Mouse (Mus musculus) adrenal gland, postnatal 25 days (tissue): ENCODE measurements around the gene Spns3. TPM values are rescaled to one million over a fixed set of nuclear protein-coding genes. Genes with fewer than 3 reads are reported as not detected.
"Not testable (repeated sequence)": the region's sequence is repeated elsewhere in the genome, so short reads cannot be mapped to it uniquely, and the experiment has no call there.

Experiments
- DNase-seq: peaks from one replicate; pipeline ENCODE4 v3.0.0; 2021; ENCODE audit warnings: mixed read lengths
- total RNA-seq: library from RNA; stranded (reverse); gene quantifications from 2 replicates; pipeline ENCODE4 v1.2.3, GENCODE M21; 2021

The Spns3 gene
- total RNA-seq, 1 experiment from 2014 or later, result 0.24 TPM

DNA sequence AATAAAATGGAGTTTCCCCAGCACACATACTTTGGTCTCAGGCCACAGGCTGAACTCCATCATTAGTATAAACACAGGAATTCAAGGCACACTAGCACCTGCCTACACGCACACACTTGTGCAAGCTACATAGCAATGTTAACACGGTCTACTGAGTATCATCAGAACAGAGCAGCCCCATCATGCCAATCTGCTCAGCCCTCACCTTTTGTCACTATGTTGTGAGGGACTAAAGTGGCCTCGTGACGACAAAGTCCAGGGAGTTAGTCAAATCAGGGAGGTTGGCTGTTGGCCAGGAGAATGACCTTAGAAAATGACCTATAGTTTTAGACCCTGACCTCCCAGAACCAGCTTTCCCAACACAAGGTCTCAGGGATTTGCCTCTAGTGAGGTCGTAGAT, 7.8 kb upstream of the Spns3 start:
- no peak for DNase-seq

DNA sequence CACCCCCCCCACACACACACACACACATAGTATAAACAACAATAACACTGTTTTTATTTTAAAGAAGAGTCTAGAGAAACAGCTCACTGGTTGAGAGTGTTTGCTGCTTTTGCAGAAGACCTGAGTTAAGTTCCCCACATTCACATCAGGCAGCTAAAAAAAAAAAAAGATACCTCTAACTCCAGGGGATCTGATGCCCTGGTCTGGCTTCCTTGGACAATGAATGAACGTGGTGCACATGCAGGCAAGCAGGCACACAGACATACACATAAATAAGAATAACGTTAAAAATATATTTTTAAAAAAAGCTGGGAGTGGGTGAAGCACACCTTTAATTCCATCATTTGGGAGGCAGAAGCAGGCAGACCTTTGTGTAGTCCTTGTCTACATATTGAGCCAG, 6.6 kb upstream of the Spns3 start:
- no peak for DNase-seq

DNA sequence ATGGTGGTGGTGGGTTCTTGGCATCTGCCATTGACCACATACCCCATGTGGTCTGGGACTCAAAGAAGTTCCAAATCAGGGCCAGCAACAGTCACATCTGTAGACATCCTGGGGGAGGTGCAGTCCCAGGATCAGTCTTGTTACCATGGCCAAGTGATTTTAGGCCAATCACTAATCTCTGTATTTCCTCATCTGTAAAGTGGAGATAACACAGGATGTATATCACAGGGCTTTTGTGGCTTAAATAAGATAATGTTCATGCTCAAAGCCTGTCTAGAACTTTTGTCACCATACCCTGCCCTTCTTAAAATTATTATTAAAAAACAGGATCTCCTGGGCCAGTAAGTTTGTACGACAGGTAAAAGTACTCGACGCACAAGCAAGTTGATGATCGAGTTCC, 6.2 kb upstream of the Spns3 start:
- DNase-seq, result no peak

DNA sequence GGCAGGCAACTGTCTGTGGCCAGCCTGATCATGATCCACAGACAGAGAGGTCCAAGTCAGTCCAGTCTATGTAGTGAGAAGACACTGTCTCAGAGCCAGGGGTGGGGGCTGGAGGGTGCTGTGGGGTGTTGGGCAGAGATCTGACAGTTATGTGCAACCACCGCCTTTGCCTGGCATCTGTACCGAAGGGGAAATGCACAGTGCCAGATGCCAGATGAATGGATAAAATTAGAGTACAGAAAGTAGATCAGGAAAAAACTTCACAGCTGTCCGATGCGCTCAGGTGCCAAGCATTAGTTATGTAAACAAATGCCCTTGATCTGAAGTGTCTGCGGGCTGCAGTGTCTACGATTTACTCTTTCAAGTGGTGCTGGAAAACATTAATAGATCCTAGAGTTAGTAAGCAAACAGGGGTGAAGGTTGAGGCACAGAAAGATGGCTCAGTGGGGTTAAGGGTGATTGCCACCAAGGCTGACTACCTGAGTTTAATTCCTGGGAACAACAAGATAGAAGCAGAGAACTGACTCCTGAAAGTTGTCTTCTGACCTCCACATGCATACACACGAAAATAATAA, 1.3 kb upstream of the Spns3 start:
- DNase-seq, result no peak

DNA sequence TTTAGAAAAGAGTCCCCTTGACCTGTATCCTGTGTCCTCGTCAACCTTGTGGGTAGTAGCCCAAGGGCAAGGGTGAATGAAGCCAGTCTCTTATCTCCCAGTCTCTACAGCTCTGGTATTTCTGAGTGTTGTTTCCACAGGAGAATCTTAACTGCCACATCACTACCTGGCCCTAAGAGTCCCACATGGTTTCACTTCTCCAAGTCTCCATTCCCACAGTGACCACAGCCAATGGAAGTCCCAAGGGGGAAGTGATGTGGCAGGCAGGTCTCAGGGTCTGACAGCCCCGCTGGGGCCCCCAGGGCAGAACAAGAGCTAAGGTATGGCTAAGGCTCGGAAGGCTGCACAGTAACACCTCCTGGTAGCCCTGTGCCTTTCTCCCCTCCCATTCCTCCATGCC, 3.1 kb downstream of the Spns3 start:
- no peak for DNase-seq

DNA sequence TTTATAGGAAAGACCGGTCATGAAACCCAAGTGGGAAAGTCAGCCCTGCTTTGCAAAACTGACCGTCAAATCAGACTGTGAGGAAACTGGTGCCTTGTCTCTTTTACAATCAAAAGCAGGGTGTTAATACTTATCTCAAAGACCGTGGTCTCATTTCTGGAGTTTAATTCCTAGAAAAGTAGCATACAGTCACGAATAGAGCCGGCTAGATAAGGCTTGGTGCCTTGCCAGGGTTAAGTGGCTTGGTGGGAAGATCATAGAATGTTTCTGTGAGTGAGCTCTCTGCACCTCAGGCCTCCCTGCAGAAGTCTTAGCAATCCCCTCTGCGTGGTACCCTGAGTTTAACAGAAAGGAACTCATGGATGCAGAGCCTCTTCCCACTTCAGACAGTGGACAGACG, 5.6 kb downstream of the Spns3 start:
- DNase-seq, result no peak

DNA sequence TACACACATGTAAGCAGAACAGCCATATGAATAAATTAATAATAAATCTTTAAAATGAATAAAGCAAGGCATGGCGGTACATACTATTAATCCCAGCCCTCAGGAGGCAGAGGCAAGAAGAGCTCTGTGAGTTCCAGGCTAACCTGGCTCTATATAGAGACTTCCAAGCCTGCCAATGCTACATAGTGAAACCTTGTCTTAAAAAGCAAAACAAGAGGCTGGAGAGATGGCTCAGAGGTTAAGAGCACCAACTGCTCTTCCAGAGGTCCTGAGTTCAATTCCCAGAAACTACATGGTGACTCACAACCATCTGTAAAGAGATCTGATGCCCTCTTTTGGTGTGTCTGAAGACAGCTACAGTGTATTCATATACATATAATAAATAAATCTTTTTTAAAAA, 6.6 kb downstream of the Spns3 start:
- not testable (repeated sequence) for DNase-seq

DNA sequence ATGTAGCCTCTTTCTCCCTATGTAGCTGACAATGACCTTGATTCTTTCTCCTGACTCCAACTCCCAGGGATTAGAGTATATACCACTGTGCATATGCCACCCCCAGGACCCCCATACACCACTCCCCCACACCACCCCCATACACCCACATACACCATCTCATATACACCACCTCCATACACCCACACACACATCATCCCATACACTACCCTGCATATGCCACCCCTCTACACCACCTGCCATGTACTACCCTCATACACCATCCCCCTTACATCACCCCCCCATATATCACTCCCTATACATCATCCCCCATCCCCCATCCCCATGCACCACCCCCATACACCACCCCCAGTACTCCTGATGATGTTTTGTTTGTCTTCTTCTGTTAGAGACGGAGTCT, 7.7 kb downstream of the Spns3 start:
- DNase-seq, result no peak

DNA sequence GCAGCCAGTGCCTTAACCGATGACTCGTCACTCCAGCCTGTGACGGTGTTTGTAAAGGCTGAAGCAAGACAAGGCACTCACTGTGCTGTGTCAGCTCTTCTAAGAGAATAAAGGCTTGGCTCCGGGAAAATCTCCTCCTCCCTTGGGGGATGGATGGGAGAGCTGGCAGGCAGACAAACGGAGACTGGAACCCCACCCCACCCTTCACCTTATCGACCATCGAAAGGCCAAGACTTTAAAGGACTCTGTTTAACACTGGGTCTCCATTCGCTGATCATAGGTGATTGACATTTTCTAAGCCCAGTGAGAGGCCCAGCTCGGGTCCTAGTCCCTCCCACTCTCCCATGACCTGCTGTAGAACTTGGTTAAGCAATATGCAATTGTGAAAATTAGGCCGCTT, 8.4 kb downstream of the Spns3 start:
- DNase-seq, result no peak

DNA sequence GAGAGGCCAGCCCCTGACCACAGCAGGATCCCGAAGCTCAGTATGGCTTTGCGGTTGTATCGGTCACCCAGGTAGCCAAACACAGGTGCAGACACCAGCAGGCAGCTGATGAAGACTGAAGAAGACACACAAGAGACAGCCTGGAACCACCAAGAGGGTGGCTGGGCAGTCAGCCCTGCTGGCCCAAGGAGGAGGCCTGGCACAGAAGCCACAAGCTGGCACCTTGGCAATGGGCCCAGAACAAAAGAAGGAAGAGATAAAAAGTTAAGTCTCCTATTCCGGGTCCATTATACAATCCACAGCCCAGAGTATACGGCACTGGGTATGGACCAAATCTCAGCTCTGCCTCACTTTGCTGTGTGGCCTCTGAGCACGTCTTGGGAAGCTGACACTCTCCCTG, 9.9 kb downstream of the Spns3 start:
- peak; percentile 59 for DNase-seq

DNA sequence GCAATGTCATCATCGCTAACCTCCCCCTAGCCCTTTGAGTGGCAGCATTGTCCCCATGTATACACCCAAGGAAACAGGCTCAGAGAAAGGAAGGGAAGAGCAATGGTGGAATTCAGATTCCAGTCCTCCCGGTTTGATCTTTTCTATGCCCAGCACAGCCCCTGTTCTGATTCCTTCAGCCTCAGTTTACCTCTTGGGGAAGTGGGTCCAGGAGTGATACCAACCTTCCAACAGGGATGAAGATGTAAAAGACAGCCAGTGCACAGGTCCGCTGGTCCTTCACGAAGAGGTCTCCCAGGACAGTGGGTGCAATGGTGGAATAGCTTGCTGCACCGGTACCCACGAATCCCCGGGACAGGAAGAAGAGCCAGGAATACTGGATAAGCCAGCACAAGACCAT, 11.5 kb downstream of the Spns3 start:
- DNase-seq, result no peak

DNA sequence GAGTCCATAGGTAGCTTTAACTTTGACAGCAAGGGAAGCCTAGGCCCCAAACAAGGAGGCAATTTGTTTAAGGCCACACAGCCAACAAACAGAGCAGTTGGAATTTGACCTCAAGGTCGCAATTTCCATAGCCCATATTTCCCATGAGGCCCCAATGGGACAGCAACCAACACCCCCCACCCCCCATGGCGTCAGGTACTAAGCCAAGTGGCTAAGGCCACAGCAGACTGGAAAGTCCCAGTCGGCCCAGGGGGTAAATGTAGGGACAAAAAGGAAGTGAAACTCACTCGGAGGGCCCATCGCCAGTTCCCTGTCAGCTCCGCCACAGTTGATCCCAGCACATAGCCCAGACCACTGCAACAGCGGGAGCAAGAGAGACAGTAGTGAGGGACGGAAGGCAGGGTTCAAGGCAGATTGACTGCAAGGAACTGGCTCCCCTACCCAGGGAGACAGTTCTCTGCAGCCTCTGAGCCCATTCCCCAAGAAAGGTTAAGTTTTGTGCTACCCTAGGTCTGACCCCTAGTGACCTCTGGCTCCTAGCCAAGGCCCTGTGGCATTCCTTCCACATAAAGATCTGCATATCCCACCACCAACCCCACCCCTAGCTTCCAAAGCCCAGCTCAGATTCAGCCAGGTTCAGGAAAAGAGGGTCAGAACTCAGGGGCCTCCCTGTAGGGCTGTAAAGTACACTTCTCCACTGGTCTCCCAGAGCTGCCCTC, 12.1 kb downstream of the Spns3 start:
- DNase-seq, result peak; percentile 41

DNA sequence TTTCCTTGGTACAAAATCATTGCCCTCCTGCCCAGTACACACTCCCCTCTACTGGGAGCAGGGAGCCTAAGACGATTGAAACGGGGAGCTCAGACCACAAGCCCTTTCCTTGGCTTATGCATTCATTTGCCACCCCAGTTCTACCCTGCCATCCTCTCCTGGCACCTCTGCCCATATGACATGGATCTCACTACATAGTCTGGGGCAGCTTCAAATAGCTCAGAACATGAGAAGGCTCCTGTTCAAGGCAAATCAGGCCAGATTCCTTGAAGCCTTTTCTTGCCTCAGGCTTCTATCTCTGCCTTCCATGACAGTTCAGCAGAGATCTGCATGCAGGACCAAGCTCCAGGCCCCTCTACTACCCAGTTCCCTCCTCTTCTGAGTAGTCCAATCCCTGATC, 12.8 kb downstream of the Spns3 start:
- no peak for DNase-seq

DNA sequence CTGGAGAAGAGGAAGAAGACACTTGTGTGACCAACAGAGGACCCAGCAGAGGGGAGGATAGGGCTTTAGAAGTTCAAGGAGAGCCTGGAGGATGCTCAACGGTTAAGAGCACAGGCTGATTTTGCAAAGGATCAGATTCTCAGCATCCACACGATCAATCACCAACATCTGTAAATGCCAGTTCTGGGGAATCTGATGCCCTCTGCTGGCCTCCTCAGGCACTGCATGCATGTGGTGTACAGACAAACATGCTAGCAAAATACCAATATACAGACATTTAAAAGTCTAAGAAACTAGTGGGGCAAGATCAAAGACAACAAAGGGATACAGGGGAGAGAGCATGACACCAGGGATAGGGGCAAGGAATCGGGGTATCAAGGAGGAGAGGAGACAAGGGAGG, 14.8 kb downstream of the Spns3 start:
- no peak for DNase-seq

DNA sequence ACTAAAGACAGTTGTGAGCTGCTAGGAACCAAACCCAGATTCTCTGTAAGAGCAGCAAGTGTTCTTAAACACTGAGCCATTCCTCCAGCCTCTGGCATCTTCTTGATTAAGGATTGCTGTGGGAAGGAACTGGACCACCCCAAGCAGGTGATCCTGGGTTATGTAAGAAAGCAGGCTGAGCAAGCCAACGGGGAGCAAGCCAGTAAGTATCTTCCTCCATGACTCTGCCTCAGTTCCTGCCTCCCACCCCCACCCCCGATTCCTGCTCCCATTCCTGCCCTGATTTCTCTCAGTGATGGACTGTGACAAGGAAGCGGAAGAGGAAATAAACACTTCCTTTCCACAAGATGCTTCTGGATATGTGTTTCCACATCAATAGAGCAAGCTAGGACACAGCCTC, 17.4 kb downstream of the Spns3 start:
- no peak for DNase-seq

DNA sequence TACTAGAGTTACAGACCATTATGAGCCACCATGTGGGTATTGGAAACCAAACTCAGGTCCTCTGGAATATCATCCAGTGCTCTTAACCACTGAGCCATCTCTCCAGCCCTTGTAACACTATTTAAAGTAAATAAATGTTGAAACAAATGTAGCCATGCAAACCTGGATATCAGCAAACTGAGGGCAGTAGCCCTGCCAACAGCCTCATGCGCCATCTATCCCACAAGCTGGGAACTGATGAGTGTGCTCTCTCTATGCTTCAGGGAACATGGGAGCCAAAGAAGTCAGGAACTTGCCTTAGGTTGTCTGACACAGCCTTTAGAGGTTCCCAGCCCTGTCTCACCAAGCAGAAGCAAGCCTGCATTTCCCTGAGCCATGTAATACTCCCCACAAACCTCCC, 18.7 kb downstream of the Spns3 start:
- no peak for DNase-seq

DNA sequence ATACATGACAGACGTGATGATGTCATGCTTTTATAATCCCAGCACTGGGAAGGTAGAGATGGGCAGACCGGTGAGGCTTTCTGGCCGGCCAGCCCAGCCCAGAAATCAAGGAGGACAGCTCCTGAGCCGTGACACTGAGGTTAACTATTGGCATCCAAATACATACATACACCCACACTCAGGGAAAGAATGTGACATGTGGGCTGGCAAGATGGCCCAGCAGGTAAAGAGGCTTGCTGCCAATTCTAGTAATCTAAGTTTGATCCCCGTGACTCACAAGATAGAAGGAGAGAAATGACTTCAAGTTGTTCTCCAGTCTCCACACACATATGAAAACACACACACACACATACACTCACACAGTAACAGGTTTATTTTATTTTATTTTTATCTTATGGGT, 19.2 kb downstream of the Spns3 start:
- no peak for DNase-seq

DNA sequence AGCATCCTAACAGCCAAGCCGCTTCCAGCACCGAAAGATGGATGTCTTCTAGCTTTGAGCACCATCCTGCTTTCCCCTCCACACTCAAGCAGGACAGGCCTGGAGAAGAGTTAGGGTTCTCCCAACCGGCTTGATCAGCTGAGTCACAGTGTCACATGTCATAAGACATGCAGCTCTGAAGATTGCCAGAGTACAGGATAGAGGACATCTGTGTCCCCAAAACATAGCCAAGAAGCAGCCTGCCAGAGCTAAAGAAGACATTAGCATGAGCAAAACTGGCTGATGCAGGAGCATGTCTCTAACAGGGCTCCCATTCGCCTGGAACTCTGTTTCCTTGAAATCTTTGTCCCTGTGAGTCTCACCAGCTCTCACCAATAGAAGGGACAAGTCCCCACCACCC, 24.1 kb downstream of the Spns3 start:
- no peak for DNase-seq

DNA sequence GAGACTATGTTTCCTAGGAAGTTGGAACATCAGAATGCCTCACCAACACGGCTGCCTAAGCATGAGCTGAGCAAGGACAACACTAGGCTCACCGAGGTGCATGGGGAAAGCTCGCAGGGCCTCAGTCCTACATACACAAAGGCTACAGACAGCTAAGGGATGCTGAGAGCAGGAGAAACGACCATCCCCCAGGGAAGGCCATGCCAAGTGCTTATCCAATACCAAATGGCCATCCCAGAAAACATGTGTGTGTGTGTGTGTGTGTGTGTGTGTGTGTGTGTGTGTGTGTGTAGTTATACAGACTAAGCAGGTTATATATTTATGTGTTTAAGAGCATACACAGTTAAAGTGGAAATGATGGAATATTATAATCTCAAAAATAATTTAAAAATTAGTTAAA, 26.6 kb downstream of the Spns3 start:
- no peak for DNase-seq

DNA sequence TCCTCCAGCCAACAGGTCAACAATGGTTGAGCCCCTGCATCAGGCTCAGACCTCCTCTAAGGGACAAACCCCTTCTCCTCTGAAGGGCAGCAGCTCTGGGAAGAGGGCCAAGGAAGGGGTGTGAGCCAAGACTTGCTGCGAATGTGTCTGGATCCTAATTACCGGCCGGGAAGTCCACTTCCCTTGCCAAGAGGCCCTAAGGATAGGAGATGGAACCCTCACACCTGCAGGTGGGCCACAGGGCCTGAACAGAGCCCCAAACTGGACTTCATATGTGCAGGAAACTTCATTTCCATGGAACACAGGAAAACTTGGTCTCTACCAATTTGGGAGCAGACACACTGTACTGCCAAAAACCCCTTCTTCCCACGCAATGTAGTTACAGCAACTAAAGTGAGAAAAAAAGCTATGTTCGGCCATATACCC, 27.7 kb downstream of the Spns3 start:
- peak; percentile 32 for DNase-seq

DNA sequence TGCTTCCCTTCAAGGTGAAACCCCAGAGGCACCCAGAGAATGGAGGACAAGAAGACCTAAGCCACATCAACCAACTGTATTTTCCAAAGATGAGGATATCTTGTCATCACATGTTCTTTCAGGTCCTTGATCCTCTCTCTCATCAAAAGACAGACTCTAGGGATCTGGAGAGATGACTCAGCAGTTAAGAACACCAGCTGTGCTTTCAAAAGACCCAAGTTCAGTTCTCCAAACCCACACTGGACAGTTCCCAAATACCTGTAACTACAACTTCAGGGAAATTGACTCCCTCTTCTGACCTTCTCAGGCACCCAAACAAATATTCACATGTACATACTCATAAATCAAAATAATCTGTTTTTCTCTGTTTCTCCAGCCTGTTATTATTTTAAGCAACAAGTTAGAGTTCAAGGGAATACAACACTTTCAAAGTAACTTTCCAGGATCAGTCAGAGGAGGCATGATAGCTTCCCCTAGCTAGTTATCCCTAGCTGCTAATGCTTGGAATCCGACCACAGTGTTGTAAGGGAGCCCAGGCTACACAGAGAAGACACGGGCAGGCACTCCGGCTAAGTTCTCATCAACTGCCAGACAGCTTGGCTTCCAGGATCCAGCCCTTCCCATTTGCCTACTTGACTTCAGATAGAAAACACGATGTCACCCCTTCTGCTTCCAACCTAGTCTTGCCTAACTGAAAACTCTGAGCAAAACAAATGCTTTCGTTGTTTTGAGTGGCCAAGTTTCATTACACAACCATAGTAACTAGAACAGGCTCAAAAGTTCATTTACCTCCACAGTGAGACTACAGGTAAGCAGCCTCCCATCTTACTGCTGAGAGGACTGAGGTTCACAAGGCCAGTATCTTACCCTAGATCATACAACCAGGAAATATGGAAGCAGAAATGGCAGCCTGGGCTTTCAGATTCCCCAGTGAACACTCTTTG, 28.4 kb downstream of the Spns3 start:
- no peak for DNase-seq

DNA sequence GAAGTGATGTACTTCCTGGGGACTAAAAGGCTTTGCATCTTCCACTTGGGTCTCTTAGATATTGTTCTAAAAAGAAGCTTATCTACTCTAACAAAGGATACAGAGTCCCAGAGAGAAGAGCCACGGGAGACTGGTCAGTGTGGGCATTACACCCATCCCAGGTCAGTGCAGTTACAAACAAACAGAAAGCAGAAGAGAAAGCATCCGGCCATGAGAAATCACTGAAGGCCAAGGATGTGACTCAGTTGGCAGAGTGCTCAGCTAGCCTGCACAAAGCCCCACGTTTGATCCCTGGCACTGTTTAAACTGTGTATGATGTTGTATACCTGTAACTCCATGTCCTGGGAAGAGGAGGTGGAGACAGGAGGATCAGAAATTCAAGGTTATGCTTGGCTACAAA, 30.4 kb downstream of the Spns3 start:
- no peak for DNase-seq

DNA sequence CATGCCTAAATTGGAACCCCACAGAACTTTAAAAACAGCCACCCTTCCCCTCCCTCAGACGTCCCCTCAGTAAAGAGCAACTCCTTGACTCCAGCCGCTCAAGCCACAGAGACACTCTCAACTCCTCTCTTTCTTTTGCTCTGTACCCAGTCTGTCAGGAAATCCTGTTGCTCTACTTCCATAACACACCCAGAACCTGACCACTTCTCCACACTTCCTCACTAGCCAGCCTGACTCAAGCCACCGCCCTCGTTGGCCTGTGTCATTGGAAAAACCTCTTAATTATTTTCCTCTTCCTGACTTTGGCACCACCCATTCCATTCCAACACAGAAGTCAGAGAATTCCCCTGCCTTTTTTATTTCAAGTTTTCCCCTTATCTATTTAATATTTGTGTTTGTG, 31.1 kb downstream of the Spns3 start:
- no peak for DNase-seq
